Mouse (Mus musculus) gastrocnemius, postnatal 36 days (tissue): ENCODE results near the gene Adcyap1r1. TPM values are rescaled to one million over a fixed set of nuclear protein-coding genes. Genes with fewer than 3 reads are reported as not detected.

ENCODE experiments used
- DNase-seq, 2 experiments: peaks; one replicate each; pipeline ENCODE4 v3.0.0; 2022
- intact Hi-C: fragments of 180-260 bp; cut with DNase I; formaldehyde crosslinking; loops from one replicate; pipeline ENCODE4 v1.15.1; 2025
- total RNA-seq, 2 experiments: library from RNA; stranded (reverse); gene quantifications; 2 replicates each; pipeline ENCODE4 v1.2.3; 2021

The Adcyap1r1 gene
- total RNA-seq, 2 experiments from 2014 or later: 0.86 to 1.6 TPM

- DNase-seq: no peak
- intact Hi-C loops: no loop called here
Observed at GRCm38 (mm10) chr6:55485216-55485615, 33.4 kb downstream of the Adcyap1r1 start.

DNA sequence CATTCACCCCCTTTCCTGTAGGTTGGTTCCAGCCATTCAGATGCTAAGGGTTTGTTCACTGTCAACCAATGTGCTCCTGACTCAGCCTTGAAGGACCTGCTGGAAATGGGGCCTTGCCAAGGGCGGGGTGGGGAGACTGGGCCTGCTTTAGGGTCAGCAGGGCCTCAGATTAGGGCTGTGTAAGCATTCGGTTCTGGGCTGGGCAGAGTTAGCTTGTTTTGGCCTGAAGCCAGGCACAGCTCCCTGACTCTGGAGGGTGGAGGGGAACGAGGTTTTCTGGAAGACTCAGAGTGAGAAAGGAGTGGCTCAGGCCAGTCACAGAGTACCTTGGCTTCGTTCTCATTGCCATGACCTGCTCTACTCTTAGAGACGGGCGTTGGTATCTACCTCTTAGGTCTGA is 35.9 kb downstream of the Adcyap1r1 start:
- peak; percentile 31 to 42 for DNase-seq
- intact Hi-C loops: no loop called here

DNA sequence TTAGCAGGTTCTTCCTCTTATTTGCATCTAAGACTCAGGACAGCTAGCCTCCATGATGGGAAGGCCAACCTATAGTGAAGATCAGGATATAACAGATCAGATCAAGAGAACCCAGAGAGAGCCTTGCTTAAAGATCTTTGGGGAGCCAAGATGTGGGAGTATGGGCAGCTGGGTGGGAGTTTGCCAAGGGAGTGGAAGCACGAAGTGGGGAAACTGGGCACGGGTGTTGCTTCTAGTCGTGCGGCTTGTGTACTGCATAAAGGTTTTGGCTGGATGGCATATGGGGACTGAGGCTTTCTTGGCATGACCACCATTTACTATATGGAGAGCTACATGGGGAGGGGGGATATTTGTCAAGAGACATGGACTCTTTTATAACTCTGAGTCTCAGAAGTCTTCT is 44.4 kb downstream of the Adcyap1r1 start:
- no peak for DNase-seq
- intact Hi-C loops: no loop called here

GRCm38 (mm10) chr6:55498753-55499152 is 47.0 kb downstream of the Adcyap1r1 start:
- intact Hi-C loops: loop anchor here (2.0 kb wide), 1 partner anchor 20 kb away; no protein-coding TSS in a partner anchor
- DNase-seq: no peak

GRCm38 (mm10) chr6:55501061-55501460 is 49.3 kb downstream of the Adcyap1r1 start:
- intact Hi-C loops: no loop called here
- no peak for DNase-seq

DNA sequence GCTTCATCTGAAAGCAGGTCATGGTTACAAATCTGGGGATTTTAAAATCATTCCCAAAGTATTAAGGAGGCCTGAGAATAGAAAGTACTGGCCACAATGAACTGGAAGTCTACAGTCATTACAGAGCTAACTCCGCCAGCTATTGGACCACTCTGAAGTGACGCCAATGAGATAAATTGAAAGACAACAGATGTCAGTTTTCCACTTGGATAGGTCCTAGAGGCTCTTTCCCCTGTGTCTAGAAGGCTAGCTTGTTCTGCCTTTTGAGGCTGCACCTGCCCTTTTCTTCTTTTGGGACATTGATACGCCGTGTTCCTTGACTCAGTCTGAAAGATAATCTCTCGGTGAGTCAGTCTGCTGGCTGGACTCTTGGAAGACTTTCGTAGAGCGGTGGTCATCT is 50.5 kb downstream of the Adcyap1r1 start:
- intact Hi-C loops: no loop called here
- DNase-seq: no peak

DNA sequence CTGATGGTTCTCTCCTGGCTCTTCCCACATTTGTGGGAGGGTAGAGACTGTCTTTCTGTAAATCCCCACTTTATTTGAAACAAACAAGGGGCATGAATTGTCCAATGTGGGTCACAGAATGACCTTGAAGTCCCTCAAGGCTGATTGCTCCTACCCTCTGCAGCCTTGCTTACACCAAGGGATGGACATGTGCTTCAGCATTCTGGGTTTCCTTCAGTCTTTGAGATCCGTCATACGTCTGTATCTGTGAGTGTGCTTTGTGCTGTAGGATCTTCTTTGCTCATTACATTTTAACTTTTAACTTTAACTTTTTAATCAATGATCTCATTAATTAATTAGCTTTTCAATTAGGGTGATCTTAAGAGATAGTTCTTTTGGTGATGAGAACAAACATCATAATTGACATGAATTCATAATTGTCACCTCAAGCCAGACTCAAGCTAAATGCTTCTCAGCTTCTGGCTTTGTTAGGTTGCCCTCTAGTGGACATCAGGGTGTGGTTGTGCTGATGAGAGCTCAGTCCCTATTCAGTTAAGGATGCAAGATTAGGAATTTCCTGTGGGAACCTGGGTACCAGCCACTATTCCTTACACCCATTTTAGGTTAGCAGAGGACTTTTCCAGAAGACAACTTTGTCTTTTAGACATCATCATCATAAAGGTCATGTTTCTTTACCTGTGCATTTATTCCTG is 53.2 kb downstream of the Adcyap1r1 start:
- intact Hi-C loops: loop anchor here (1.0 to 5.0 kb wide), 2 partner anchors 44 to 273 kb away; no protein-coding TSS in a partner anchor
- peak in 1 of 2 experiments; percentile 35 for DNase-seq

- intact Hi-C loops: loop anchor here (5.0 kb wide), 1 partner anchor 274 kb away; no protein-coding TSS in a partner anchor
- DNase-seq: no peak
Observed at GRCm38 (mm10) chr6:55506519-55506918, 54.7 kb downstream of the Adcyap1r1 start.

- no peak for DNase-seq
- intact Hi-C loops: loop anchor here (5.0 kb wide), 1 partner anchor 277 kb away; no protein-coding TSS in a partner anchor
Observed at GRCm38 (mm10) chr6:55509130-55509870, 57.5 kb downstream of the Adcyap1r1 start.

- intact Hi-C loops: loop anchor here (1.0 to 10.0 kb wide), 2 partner anchors 118 to 293 kb away; no protein-coding TSS in a partner anchor
Observed at GRCm38 (mm10) chr6:55511212-55512065, 59.7 kb downstream of the Adcyap1r1 start.

GRCm38 (mm10) chr6:55512066-55512703 is 60.4 kb downstream of the Adcyap1r1 start:
- intact Hi-C loops: loop anchor here (10.0 kb wide), 1 partner anchor 293 kb away; no protein-coding TSS in a partner anchor
- DNase-seq: no peak

More at GRCm38 (mm10) chr6:55511212-55512065, 59.7 kb downstream of the Adcyap1r1 start:
- peak; percentile 58 to 65 for DNase-seq

GRCm38 (mm10) chr6:55513477-55513876 is 61.7 kb downstream of the Adcyap1r1 start:
- intact Hi-C loops: loop anchor here (10.0 kb wide), 1 partner anchor 291 kb away; no protein-coding TSS in a partner anchor
- no peak for DNase-seq

GRCm38 (mm10) chr6:55519605-55520201 is 67.9 kb downstream of the Adcyap1r1 start:
- intact Hi-C loops: loop anchor here (1.0 to 10.0 kb wide), 2 partner anchors 285 to 431 kb away; no protein-coding TSS in a partner anchor

DNA sequence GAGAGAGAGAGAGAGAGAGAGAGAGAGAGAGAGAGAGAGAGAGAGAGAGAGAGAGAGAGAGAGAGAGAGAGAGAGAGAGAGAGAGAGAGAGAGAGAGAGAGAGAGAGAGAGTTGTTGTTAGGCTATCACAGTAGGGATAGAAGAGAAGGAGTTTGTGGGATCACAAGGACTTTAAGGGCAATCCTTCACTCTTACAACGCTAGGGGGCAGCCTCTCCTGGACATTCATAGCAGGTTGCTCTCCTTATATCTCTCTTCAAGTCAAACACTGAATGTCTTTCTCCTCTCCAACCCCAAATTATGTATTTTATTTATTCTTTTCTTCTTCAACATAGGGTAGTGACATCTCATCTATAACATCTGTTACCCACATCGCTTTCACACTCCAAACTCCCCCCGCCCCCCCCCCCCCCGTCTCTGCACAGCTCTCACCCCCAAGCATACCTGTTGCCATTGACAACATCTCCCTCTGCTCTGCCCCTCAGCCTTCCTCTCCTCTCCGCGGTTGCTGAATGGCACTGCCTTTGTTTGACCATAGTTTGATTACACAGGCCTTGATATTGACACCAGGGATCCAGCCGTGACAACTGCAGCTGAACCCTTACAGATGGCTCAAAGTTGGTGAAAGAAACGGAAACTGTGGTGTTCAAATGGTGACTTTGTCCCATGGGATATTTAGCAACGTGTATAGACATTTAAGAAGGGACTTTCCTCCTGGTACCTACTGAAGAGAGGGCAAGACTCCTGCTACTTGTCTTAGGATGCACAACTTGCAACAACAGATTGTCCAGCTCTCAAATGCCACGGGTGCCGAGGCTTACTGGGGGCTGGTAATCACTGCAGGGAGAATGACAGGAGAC is 68.7 kb downstream of the Adcyap1r1 start:
- peak in 1 of 2 experiments; percentile 22 for DNase-seq
- intact Hi-C loops: no loop called here

More at GRCm38 (mm10) chr6:55519605-55520201, 67.9 kb downstream of the Adcyap1r1 start:
- DNase-seq: peak; percentile 50 to 60

GRCm38 (mm10) chr6:55536469-55536868 is 84.7 kb downstream of the Adcyap1r1 start:
- no peak for DNase-seq
- intact Hi-C loops: no loop called here

DNA sequence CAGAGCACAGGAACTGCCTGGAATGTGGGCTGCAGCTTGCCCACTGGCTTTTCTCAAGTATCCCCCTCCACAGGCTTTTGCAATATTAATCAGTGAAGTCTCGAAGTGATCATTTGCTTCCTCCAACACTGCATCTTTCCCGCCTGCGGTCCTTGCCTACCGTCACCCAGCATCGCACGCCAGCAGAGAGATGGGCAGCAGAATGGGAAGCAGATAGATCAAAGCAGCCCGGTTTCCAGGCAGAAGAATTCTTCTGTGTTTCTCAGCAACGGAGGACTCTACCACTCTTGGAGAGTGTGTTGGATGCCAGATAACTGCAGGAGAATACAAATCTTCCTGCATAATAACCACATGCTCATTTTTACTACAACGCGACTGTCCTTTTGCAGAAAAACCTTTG is 87.4 kb downstream of the Adcyap1r1 start:
- DNase-seq: no peak
- intact Hi-C loops: no loop called here

DNA sequence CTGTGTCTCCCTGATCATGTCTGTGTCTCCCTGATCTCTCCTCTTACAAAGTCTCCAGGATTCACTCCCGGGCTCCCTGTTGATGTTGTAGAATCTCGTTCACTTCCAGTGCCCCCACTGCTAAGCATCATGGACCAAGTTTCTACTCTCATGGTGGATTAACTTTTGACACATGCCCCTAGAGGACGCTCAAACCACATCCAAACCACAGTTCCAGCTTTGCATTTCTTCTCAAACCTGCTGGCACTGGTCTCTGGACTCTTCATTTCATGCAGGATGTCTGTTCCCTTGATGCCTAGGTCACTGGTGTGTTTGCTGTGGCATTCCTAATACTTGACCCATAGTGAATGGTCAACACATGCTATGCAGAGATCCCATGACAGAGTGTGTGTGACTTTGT is 90.6 kb downstream of the Adcyap1r1 start:
- DNase-seq: no peak
- intact Hi-C loops: no loop called here

DNA sequence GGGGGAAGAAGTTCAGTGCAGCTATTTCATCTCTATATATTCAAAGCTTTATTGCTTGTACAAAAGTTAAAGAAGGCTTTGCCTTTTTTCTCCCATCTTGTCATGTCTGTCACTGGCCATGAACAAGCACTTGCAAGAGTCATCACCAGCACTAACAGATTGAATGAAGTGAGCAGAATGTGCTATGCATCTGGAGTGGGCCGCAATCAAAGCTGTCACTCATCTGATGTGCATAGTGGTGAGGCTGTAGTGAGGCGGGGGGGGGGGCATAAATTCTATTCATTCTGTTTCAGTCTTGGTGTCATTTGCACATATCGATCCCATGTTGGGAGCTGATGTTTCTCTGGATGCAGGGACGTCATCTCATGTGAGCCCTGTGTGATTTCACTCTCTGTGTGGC is 91.6 kb downstream of the Adcyap1r1 start:
- no peak for DNase-seq
- intact Hi-C loops: no loop called here
